Mouse (Mus musculus): ENCODE results near the gene Nom1.
A peak's percentile ranks its signal among the peaks of the same experiment; 100 is the strongest.

Gene Nom1

GRCm38 (mm10) chr5:29471396-29471795 lies 36.9 kb downstream of the Nom1 start:
- no peak for DNase-seq

DNA sequence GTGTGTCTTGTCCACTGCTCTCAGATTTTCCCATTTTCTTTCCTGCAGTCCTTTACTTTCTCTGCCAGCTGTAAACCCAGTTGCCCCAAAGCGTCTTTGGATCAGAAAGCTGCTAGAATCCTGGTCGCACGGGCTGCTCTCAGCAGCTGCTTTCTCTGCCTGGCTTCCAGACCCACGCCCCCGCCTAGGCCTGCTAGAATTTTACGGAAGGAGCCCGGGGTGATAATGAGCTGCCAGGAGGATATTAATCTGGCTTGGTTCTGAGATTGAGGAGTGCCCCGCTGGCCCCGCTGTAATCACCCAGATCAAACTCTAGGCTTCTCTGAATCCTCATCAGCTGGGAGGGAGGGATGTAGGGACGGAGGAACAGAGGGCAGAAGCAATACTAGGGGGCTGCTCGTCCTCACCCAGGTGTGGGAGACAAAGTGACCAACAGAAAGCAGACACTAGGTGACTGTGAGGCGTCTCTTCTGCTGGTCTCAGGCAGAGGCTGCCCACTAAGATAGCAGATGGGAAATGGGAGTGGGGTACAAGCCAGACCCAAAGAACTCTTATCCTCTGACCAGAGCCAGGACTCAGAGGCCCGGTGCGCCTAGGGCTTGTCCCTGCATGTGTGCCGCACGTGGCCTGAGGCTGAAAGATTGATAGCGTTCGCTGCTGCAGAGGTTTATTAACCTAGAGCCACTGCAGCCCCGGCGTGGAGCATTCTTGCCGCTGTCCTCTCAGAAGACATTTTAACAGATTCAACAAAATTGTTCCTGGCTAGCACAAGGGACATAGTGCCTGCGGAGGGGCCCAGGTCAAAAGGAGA lies 37.6 kb downstream of the Nom1 start:
- DNase-seq = peak in 1 of 2 experiments; percentile 17

DNA sequence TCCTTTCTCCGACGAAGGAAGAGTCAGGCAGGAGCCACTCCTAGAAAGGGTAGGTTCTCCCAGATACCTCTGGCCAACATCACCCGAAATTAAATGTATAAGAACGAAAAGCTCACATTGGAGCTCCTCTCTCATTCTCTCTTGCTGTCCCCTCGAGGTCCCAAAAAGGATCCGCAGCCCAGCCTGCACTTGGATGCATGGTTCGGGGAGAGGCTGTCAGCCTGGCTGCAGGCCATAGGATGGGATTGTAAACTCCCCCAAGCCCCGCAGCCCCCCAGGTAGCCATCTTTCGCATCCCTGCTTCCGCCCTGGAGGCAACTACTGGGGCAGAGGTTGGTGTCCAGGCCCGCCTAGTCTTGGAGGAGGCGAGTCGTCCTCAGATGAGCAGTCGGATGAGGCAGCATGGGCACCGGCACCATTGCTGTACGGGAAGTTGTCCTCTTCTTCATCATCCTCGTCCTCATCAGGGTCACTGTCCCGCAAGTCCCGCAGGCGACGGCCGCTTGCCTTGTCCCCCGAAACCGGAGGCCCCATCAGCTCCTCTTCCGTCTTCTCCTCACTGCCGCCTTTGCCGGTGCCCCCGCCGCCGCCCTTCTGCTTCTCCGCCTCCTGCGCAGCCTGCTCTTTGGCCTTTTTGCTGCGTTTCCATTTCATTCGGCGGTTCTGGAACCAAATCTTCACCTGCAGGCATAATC lies 39.2 kb downstream of the Nom1 start:
- DNase-seq = no peak

- no peak for DNase-seq
These were observed 39.9 kb downstream of the Nom1 start for GRCm38 (mm10) chr5:29474246-29474960.

GRCm38 (mm10) chr5:29475041-29475440 lies 40.6 kb downstream of the Nom1 start:
- DNase-seq = no peak

DNA sequence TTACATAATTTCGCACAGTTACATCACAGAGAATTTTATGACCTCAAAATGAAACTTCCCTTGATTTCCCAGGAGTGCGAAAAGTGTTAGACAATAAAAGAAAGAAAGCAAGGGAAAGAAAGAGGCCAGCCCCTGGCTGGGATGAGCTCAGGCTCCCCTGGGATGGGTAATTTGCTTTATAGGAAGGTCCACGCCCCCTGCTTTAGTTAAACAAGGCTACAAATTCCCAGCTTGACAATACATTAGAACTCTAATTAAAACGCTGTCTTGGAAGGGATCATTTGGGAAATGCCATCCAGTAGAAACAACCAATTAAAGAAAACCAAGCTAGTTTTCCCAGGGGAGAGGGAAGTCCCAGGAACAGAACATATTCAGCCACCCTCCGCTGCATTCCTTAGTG lies 41.1 kb downstream of the Nom1 start:
- no peak for DNase-seq

DNA sequence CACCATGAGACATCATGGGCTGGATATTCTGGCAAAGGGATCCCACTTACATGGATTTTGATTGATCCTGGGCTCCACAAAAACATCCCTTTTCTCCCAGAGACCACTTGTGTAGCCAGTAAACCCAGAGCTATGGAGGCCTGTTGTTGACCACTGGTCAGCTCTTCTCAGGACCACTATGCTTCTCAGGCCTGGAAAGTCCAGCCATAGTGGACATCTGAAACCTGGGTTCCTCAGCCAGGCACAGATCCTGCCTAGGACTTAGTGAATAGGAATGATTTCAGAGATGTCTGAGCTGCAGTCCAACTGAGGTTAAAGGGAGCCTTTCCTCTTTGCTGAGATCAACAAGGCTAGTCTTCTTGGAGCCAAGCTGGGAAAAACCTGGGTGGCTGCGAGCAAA lies 41.6 kb downstream of the Nom1 start:
- DNase-seq = no peak

DNA sequence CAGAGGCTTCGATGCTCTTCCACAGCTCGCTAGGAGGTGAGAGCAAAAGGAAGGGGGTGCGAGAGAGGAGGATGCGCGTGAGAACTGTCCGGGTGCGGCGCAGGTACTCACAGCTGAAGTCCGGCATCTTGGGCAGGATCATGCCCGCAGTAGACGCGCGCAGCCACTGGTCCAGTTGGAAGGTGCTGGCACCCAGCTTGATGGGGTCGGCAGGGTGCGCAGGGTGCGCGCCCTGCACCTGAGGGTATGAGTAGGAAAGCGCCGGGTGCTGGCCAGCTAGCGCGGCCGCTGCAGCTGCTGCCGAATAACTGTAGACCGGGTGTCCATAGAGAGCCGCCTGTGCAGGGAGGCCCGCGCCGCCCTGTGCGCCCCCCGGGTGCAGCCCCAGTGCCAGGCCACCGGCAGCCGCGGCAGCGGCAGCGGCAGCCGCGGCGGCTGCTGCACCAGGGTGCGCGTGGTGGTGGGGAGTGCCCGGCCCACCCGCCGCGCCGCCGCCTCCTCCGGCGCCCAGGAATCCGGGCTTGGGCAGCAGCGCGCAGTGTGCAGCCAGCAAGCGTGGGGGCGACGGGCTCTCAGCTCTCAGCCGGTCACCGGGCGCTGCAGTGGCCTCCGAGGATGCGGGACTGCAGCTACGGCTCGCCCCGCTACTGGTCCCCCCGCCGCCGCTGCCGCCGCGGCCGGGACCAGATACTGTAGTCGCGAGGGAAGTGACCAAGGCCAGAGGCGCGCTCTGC lies 43.2 kb downstream of the Nom1 start:
- peak; percentile 30 to 42 for DNase-seq

DNA sequence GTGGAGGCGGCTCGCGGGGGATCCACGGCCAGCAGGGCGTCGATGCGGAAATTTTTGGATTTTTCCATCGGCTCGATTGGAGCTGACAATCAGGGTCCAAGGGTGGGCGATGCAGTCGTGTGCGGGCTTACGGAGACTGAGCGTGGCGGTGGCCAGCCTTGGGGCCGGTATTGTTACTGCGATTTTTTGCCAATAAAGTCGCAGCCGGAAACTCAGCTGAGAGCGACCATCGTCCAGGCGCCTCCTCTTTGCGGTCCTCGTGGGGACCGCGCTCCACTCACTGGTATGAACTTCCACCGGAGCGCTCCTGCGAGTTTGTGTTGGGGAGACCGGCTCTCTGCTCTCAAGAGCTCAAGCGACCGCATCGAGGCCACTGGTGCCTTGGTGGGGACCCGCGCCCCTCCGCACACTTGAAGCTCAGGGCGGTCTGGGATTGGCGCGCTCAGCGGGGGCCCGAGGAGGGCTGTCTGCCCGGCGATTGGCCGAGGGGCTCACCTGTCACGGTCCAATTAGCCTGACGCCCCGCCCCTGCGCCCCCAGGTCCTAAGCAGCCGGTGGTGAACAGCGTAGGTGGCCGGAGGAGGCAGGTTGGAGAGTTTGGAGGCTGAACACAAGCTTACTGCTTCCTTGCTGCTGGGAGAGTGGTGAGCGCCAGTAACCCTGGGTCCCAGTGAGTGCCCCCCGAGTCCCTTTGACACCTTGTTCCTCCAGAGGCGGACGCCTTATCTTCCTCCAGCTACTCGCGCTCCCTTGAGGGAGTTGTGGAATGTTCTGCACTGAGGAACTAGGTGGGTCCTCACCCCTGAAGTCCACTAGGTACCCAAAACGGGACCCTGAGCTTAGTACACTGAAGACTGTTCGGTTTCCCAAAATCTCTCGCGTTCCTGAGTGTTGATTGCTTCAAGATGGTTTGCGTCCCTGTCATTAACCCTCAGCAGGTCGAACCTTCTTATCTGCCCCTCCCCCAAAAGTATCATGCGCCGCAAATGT lies 44.0 kb downstream of the Nom1 start, which contains the start of gene Mnx1:
Mnx1 (minus strand) TSS at position 263 of the 990 bp plus-strand sequence.
- peak; percentile 53 to 65 for DNase-seq

DNA sequence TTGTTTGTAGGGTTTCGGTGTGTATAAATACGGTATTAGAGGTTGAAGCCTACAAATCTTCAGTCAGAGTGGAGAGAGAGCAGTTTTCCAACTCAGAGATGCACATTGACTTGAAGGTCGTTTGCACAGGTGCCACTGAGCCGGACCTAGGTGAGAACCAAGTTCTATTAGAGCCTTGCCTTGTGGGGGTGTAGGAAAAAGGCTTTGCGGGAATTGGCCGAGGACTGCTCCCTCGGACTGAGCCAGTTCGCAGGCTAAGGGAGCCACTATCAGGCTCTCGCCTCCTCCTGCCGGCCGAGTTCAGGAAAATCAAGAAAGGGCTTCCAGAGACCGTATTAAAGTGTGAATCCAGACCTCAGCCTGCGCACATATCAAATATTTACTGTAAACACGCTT lies 44.7 kb downstream of the Nom1 start:
- DNase-seq = peak; percentile 66 to 74

DNA sequence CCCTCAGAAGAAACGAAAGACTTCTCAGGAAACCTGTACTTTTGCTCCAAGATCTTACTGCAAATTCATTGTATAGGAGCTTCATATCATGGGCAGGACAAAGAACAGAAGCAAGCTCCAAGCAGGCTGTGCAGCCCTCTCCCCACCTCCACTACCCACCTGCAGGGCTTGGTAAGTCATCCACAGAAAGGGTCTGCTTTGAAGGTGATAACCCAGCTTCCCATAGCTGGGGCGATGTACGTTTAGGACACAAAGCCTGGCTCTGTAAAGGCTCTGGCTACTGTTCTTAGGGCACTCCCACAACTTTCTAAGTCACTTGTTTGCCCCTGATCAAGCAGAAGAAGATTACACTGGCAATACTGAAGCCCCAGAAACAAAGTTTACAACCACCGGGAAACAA lies 49.3 kb downstream of the Nom1 start:
- no peak for DNase-seq

GRCm38 (mm10) chr5:29484965-29485940 lies 50.8 kb downstream of the Nom1 start:
- DNase-seq = peak in 1 of 2 experiments; percentile 31

- DNase-seq = no peak
These were observed 51.5 kb downstream of the Nom1 start for GRCm38 (mm10) chr5:29485941-29486320.

DNA sequence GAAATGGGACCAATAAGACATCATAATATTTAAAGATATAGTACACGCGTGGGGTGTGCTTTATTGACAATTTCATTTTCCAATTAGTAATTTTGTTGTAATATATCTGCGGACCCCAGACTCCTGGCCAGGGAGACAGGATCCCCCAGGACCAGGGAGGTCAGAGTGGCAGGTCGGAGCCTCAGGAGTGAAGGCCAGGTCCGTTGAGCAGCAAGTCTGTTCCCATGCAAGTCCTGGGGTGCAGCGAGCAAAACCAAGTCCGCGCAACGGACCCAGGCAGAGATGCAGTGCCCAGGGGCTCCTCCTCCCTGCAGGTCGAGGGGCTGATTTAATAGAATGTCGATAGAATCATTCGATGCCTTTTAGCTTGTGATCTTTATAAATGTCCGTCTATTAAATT lies 52.9 kb downstream of the Nom1 start:
- DNase-seq = no peak

DNA sequence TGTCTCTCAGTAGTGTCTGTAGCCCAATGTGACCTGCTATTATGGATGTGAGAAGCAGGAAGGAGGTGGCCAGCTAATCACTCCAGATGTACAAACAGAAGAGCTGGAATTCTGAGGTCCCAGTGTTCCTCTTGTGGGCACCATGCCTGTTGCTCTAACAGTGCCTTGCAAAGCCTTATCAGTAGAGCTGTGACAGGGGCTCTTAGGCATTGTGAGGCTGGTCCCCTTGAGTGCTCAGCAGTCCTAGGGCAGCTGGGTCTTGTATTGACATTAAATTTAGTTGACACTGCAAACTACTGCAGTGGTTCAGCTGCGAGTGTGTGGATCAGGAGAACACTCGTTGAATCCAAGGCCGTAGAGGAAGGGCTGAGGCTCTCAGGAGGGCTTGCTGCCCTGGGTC lies 72.5 kb downstream of the Nom1 start:
- no peak for DNase-seq

Measured in kidney, postnatal 4 days (tissue).